Mouse (Mus musculus) small intestine, adult 2 months (tissue): Measurements from ENCODE around the gene Btrc.

ENCODE experiments used
- CTCF ChIP-seq: fragments of 200-500 bp; IDR thresholded peaks from 2 replicates; pipeline ENCODE4 v1.5.1; 2012; ENCODE audit warnings: low read depth, mild to moderate bottlenecking, control low read depth, inconsistent platforms, low read length, moderate library complexity, mixed read lengths; ENCODE audit not compliant: insufficient replicate concordance, insufficient read length; ENCODE audit errors: extremely low read depth
- POLR2A ChIP-seq: fragments of 200-500 bp; IDR thresholded peaks from 2 replicates; pipeline ENCODE4 v1.6.1; 2012; ENCODE audit warnings: low read depth, mild to moderate bottlenecking, control low read depth, inconsistent platforms, low read length, moderate library complexity

- TF ChIP-seq POLR2A, result no peak
- TF ChIP-seq CTCF, result no peak
Observed at GRCm38 (mm10) chr19:45549128-45549915, 185.8 kb downstream of the Btrc start.
